Mouse (Mus musculus) heart, adult 2 months (tissue): Measurements from ENCODE around the gene Tapbp.

ENCODE experiments used
- CTCF ChIP-seq: fragments of 200-600 bp; IDR thresholded peaks from 2 replicates; pipeline ENCODE4 v1.8.1; 2022; ENCODE audit warnings: antibody characterized with exemption, mild to moderate bottlenecking, moderate library complexity
- POLR2A ChIP-seq: fragments of 200-500 bp; IDR thresholded peaks from 2 replicates; pipeline ENCODE4 v1.6.1; 2011; ENCODE audit warnings: mild to moderate bottlenecking, low read depth, low read length, control low read depth; ENCODE audit not compliant: insufficient read depth

- TF ChIP-seq POLR2A = no peak
- no peak for TF ChIP-seq CTCF
Observed at GRCm38 (mm10) chr17:33953310-33953709, 37.6 kb downstream of the Tapbp start.
